In the genomic region with DNA sequence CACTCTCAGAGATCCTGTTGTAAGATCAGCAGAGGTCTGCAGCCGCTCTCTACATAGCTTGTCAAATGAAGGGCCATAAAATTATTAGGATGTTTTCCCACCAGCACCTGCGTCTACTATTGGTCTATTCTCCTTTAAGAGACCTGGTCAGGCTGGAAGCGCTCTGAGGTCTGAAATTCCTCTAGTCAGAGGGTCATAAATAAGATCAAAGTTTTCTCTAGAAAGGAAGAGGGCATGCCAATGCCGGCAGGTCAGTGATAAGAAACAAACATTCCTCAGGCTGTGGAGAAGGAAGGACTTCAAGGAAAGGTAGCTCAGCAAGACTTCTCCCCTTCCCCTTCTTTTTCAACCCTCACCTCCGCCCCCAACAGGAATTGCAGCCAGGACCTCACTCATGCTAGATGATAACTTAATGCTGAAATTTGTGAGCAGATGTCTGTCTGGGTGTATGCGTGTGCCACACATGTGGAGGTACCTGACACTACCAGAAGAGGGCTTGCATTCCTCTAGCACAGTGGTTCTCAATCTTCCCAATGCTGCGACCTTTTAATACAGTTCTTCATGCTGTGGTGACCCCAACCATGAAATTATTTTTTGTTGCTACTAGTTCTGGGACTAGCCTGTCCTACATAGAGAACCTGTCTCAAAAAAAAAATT, we compare ENCODE assay signal across 15 mouse cellular contexts. TPM values are rescaled to one million over a fixed set of nuclear protein-coding genes. Genes with fewer than 3 reads are reported as not detected.
DNase-seq lines count a peak whose midpoint lies in the region; ATAC-seq and TF ChIP-seq lines count a peak whose summit lies in the region.
"Had no signal": no experiment of that assay in that cellular context is flagged by ENCODE, and none has a peak within 500 bp of the region (broad histone marks: within the 10 kb centered on the region; RNA-seq: fewer than 3 reads in every experiment).

No protein-coding gene starts in this region.

- H3K27ac ChIP-seq in layer of hippocampus, adult 2 months, result no peak overlapping the region
- no peak overlapping the region for H3K27ac ChIP-seq in CH12.LX (ENCODE audit: insufficient read depth, low read depth)
- H3K27ac ChIP-seq in liver, postnatal 0 days (ENCODE audit: low read depth), result no peak overlapping the region
- H3K27ac ChIP-seq in hindbrain, embryonic 10.5 days, result no peak overlapping the region
- H3K27ac ChIP-seq: embryonic facial prominence, embryonic 12.5 days; forebrain, embryonic 10.5 days; hindbrain, embryonic 12.5 days; liver, embryonic 15.5 days had no signal

- DNase-seq in cerebellum, adult 9-10 months, result peak; percentile 47
- no peak for DNase-seq in layer of hippocampus, adult 2 months (ENCODE audit: low spot score in 2 of 2)
- no peak for DNase-seq in layer of hippocampus, postnatal 14 days (ENCODE audit: low spot score in 2 of 2)
- no peak for DNase-seq in CH12.LX (ENCODE audit: extremely low read depth)
- no peak for DNase-seq in liver, postnatal 0 days
- DNase-seq in hindbrain, embryonic 10.5 days (ENCODE audit: low spot score), result no peak
- DNase-seq in B cell, adult 2 months, result no peak
- DNase-seq: cerebellum, postnatal 25 days; heart, adult 18-20 months; right cerebral cortex, postnatal 25 days had no signal

- no peaks in the 10 kb centered on the region for H3K27me3 ChIP-seq in CH12.LX (replicated peaks)
- peaks cover 11% of the 10 kb centered on the region; the same call in 1 of the 2 replicates for H3K27me3 ChIP-seq in liver, postnatal 0 days (ENCODE audit: insufficient read depth, low read length)
- H3K27me3 ChIP-seq in hindbrain, embryonic 10.5 days (ENCODE audit: insufficient read depth, poor library complexity, severe bottlenecking), result peaks cover 8% of the 10 kb centered on the region

- peaks cover 20 to 71% of the 10 kb centered on the region in 2 experiments for H3K4me1 ChIP-seq in CH12.LX (ENCODE audit: control insufficient read depth in 1 of 2, insufficient read depth in 2 of 2)
- peaks cover 42% of the 10 kb centered on the region for H3K4me1 ChIP-seq in liver, postnatal 0 days (ENCODE audit: insufficient read depth)
- H3K4me1 ChIP-seq in hindbrain, embryonic 10.5 days (replicated peaks), result peaks cover 62% of the 10 kb centered on the region

- dilution Hi-C loops in CH12.LX (cut with MboI; ENCODE audit: extremely low pct_ligation_motif_present, extremely low pct_unique_long_range_greater_than_20kb, low sequenced_read_pairs), result no loop called here

- H3K4me2 ChIP-seq in CH12.LX (ENCODE audit: insufficient read depth, low read depth, poor library complexity, severe bottlenecking), result no peak overlapping the region
- peak overlapping the region; percentile 2 for H3K4me2 ChIP-seq in liver, postnatal 0 days (ENCODE audit: low read depth, low read length)
- H3K4me2 ChIP-seq: embryonic facial prominence, embryonic 12.5 days; hindbrain, embryonic 12.5 days; liver, embryonic 15.5 days had no signal

- TF ChIP-seq RAD21 in CH12.LX (IDR thresholded peaks at IDR 0.05; ENCODE audit: low read depth, low read length), result no peak; the same call in 1 of the 2 replicates

- TF ChIP-seq EP300 in CH12.LX (IDR thresholded peaks at IDR 0.05; ENCODE audit: low read length), result no peak
- no peak for TF ChIP-seq EP300 in liver, postnatal 0 days (IDR thresholded peaks at IDR 0.05; ENCODE audit: low read depth)

- H3K36me3 ChIP-seq in CH12.LX (replicated peaks in 1 of 2; ENCODE audit: control insufficient read depth in 1 of 2, insufficient read depth in 1 of 2, low read length in 1 of 2), result peaks cover 0 to 31% of the 10 kb centered on the region in 2 experiments
- no peaks in the 10 kb centered on the region for H3K36me3 ChIP-seq in liver, postnatal 0 days (replicated peaks; ENCODE audit: insufficient read depth, low read length)
- H3K36me3 ChIP-seq in hindbrain, embryonic 10.5 days, result peaks cover 7% of the 10 kb centered on the region; the same call in 1 of the 2 replicates
- H3K36me3 ChIP-seq: embryonic facial prominence, embryonic 12.5 days; hindbrain, embryonic 12.5 days; liver, embryonic 15.5 days had no signal

- in situ Hi-C loops in CH12.LX (cut with MboI; ENCODE audit: low pct_ligation_motif_present, low pct_unique_long_range_greater_than_20kb, low sequenced_read_pairs), result no loop called here

- no peaks in the 10 kb centered on the region for H3K9me3 ChIP-seq in CH12.LX (replicated peaks; ENCODE audit: low read length)
- no peaks in the 10 kb centered on the region for H3K9me3 ChIP-seq in liver, postnatal 0 days (ENCODE audit: low read length)
- H3K9me3 ChIP-seq in hindbrain, embryonic 10.5 days, result no peaks in the 10 kb centered on the region
- H3K9me3 ChIP-seq: embryonic facial prominence, embryonic 12.5 days; forebrain, embryonic 10.5 days; hindbrain, embryonic 12.5 days; liver, embryonic 15.5 days had no signal

- peaks cover 52% of the 10 kb centered on the region for H3K79me2 ChIP-seq in CH12.LX (replicated peaks; ENCODE audit: control insufficient read depth, extremely low read depth, insufficient read depth, poor library complexity, severe bottlenecking)

- no peak for TF ChIP-seq POLR2A in CH12.LX (IDR thresholded peaks at IDR 0.05; ENCODE audit: low read depth, low read length)

- whole genome bisulfite sequencing in liver, postnatal 0 days (ENCODE audit: insufficient replicate concordance), result 64% methylated on average over 7 of the region's 7 CpGs
- 87% methylated on average over 7 of the region's 7 CpGs for WGBS in hindbrain, embryonic 10.5 days

- H3K9ac ChIP-seq in CH12.LX (ENCODE audit: insufficient read depth, low read depth), result no peak overlapping the region
- no peak overlapping the region for H3K9ac ChIP-seq in liver, postnatal 0 days (replicated peaks)
- H3K9ac ChIP-seq: embryonic facial prominence, embryonic 12.5 days; hindbrain, embryonic 12.5 days; liver, embryonic 15.5 days had no signal

- peak; percentile 45 for TF ChIP-seq CTCF in layer of hippocampus, adult 2 months (conservative IDR thresholded peaks at IDR 0.05)
- peak in 1 of 2 experiments; percentile 19; a peak in 1 of 4 replicates for TF ChIP-seq CTCF in CH12.LX (conservative IDR thresholded peaks at IDR 0.05 in 1 of 2, IDR thresholded peaks at IDR 0.05 in 1 of 2; ENCODE audit: low read depth in 2 of 2, low read length in 2 of 2)
- TF ChIP-seq CTCF in liver, postnatal 0 days (IDR thresholded peaks at IDR 0.05; ENCODE audit: low read depth), result peak; percentile 16

- no peak for ATAC-seq in cerebellum, adult (ENCODE audit: insufficient number of reproducible peaks, low FRiP score, low TSS enrichment)
- ATAC-seq in liver, postnatal 0 days, result no peak

- no peak overlapping the region for H3K4me3 ChIP-seq in layer of hippocampus, adult 2 months
- no peak overlapping the region for H3K4me3 ChIP-seq in CH12.LX (replicated peaks in 1 of 3; ENCODE audit: low read depth in 2 of 3, low read length in 2 of 3, poor library complexity in 1 of 3)
- H3K4me3 ChIP-seq in liver, postnatal 0 days (ENCODE audit: low read depth, low read length), result no peak overlapping the region
- no peak overlapping the region for H3K4me3 ChIP-seq in hindbrain, embryonic 10.5 days
- H3K4me3 ChIP-seq: embryonic facial prominence, embryonic 12.5 days; forebrain, embryonic 10.5 days; hindbrain, embryonic 12.5 days; liver, embryonic 15.5 days had no signal

TF ChIP-seq in CH12.LX, 34 proteins besides CTCF, POLR2A, EP300 and RAD21:
- TF ChIP-seq MEF2A (IDR thresholded peaks at IDR 0.05; ENCODE audit: borderline replicate concordance, low read depth, low read length), result no peak
- no peak for TF ChIP-seq CHD2 (IDR thresholded peaks at IDR 0.05; ENCODE audit: low read length)
- TF ChIP-seq MAX (IDR thresholded peaks at IDR 0.05; ENCODE audit: low read length), result 0 out of 2 replicates have a peak, but pooled peaks have one; percentile 0
- no peak for TF ChIP-seq E2F4 (IDR thresholded peaks at IDR 0.05; ENCODE audit: insufficient replicate concordance, low read depth, low read length)
- TF ChIP-seq ZKSCAN1 (IDR thresholded peaks at IDR 0.05; ENCODE audit: borderline replicate concordance, low read depth, low read length), result no peak
- TF ChIP-seq ZMIZ1 (IDR thresholded peaks at IDR 0.05; ENCODE audit: low read depth, low read length), result no peak
- TF ChIP-seq HCFC1 (IDR thresholded peaks at IDR 0.05; ENCODE audit: low read depth, low read length), result no peak
- no peak for TF ChIP-seq NELFE (IDR thresholded peaks at IDR 0.05; ENCODE audit: low read depth, low read length)

RNA-seq across cellular contexts. Expression of gene B4galt5, which starts 3.3 kb away (rescaled TPM):
- 10 to 100 TPM; 38.1 to 43.9 TPM for total RNA-seq in layer of hippocampus, adult 2 months (2021)
- total RNA-seq in layer of hippocampus, postnatal 14 days (2021), result 10 to 100 TPM; 58.8 to 60.5 TPM
- 12.5 and 14.4 TPM in 2 replicates for total RNA-seq in CH12.LX (2012; rRNA removed)
- 12.0 and 13.5 TPM in 2 replicates for total RNA-seq in CH12.LX (2014; rRNA removed)
- polyA plus RNA-seq in CH12.LX (2012; ENCODE audit: insufficient read length, low read depth), result 17.6 and 22.4 TPM in 2 replicates
- polyA plus RNA-seq in liver, postnatal 0 days (2015; fragmentation: Nextera tagmentation; extraction: Ambion mirVana), result 3.2 and 4.2 TPM in 2 replicates
- polyA plus RNA-seq in hindbrain, embryonic 10.5 days (2016; fragmentation: Nextera tagmentation; extraction: Ambion mirVana), result 8.4 and 10.6 TPM in 2 replicates
